Mouse (Mus musculus) liver, postnatal 0 days (tissue): ENCODE data around the gene Luzp2. TPM values are rescaled to one million over a fixed set of nuclear protein-coding genes. Genes with fewer than 3 reads are reported as not detected.
"Not testable (repeated sequence)": the region's sequence is repeated elsewhere in the genome, so short reads cannot be mapped to it uniquely, and the experiment has no call there.

Source experiments
- ATAC-seq: fragments of 200-750 bp; cut with Nextera tagmentation; 2 replicates; pipeline ENCODE4 v1.8.0; 2017; ENCODE audit warnings: mild to moderate bottlenecking, moderate library complexity
- DNase-seq: peaks from one replicate; pipeline ENCODE4 v3.0.0-alpha.2; 2016
- H3K27ac ChIP-seq: fragments of 300-500 bp; sonication (generic); 2 replicates; pipeline ENCODE4 v1.5.1; 2014; ENCODE audit warnings: antibody characterized with exemption, moderate library complexity, mild to moderate bottlenecking, low read depth
- H3K27me3 ChIP-seq: fragments of 300-500 bp; sonication (generic); 2 replicates; pipeline ENCODE4 v1.6.1; 2014; ENCODE audit warnings: low read length, control low read depth, mixed read lengths; ENCODE audit not compliant: insufficient read depth
- H3K36me3 ChIP-seq: fragments of 300-500 bp; sonication (generic); replicated peaks from 2 replicates; pipeline ENCODE4 v1.6.1; 2014; ENCODE audit warnings: mild to moderate bottlenecking, control low read depth, low read length, moderate library complexity, mixed read lengths; ENCODE audit not compliant: insufficient read depth
- H3K4me1 ChIP-seq: fragments of 300-500 bp; sonication (generic); 2 replicates; pipeline ENCODE4 v1.6.1; 2014; ENCODE audit warnings: antibody characterized with exemption, mild to moderate bottlenecking, control low read depth; ENCODE audit not compliant: insufficient read depth
- H3K4me2 ChIP-seq: fragments of 300-500 bp; sonication (generic); 2 replicates; pipeline ENCODE4 v1.6.1; 2014; ENCODE audit warnings: low read depth, mild to moderate bottlenecking, low read length, moderate library complexity, mixed read lengths
- H3K4me3 ChIP-seq: fragments of 300-500 bp; sonication (generic); 2 replicates; pipeline ENCODE4 v1.5.1; 2014; ENCODE audit warnings: low read depth, low read length
- H3K9ac ChIP-seq: fragments of 300-500 bp; sonication (generic); replicated peaks from 2 replicates; pipeline ENCODE4 v1.6.1; 2014; ENCODE audit warnings: mild to moderate bottlenecking, moderate library complexity
- H3K9me3 ChIP-seq: fragments of 300-500 bp; sonication (generic); 2 replicates; pipeline ENCODE4 v1.6.1; 2016; ENCODE audit warnings: mild to moderate bottlenecking, control low read depth, low read length, mixed read lengths
- CTCF ChIP-seq: sonication (generic); IDR thresholded peaks from 2 replicates; pipeline ENCODE4 v1.5.1; 2016; ENCODE audit warnings: antibody characterized with exemption, low read depth
- EP300 ChIP-seq: IDR thresholded peaks from 2 replicates; pipeline ENCODE4 v1.6.1; 2016; ENCODE audit warnings: antibody characterized with exemption, low read depth, mild to moderate bottlenecking
- WGBS: fragments of 180-500 bp; shearing (Covaris S2); extraction: QIAGEN DNeasy Blood & Tissue Kit; methylation state at CpG from one replicate; pipeline ENCODE4 v1.1.7; 2014; ENCODE audit not compliant: insufficient replicate concordance; 5-methylcytosine and 5-hydroxymethylcytosine counted together
- polyA plus RNA-seq: library from polyadenylated mRNA; unstranded; fragments of >200 nt; fragmentation: Nextera tagmentation; extraction: Ambion mirVana; gene quantifications from 2 replicates; pipeline ENCODE4 v1.2.1, GENCODE M21; 2015

The Luzp2 gene
- polyA plus RNA-seq, 1 experiment from 2014 or later = not detected

- WGBS = 78% methylated on average over 4 of the region's 4 CpGs
- no peaks in the 10 kb centered on the region for H3K9me3 ChIP-seq
- TF ChIP-seq CTCF = no peak
- TF ChIP-seq EP300 = no peak
- H3K36me3 ChIP-seq = no peaks in the 10 kb centered on the region
- no peak overlapping the region for H3K27ac ChIP-seq
- DNase-seq = no peak
- no peaks in the 10 kb centered on the region for H3K27me3 ChIP-seq
- no peak overlapping the region for H3K9ac ChIP-seq
- no peak overlapping the region for H3K4me3 ChIP-seq
- no peak for ATAC-seq
- no peaks in the 10 kb centered on the region for H3K4me1 ChIP-seq
- no peak overlapping the region for H3K4me2 ChIP-seq
These were observed 127.4 kb downstream of the Luzp2 start for GRCm38 (mm10) chr7:54962678-54963077.

GRCm38 (mm10) chr7:54977372-54977771 lies 142.1 kb downstream of the Luzp2 start:
- DNase-seq = no peak
- Histone ChIP-seq H3K4me2 (no peak overlapping the region), H3K27me3 (no peaks in the 10 kb centered on the region), H3K4me3 (no peak overlapping the region), H3K27ac (no peak overlapping the region), H3K36me3 (no peaks in the 10 kb centered on the region), H3K4me1 (no peaks in the 10 kb centered on the region), H3K9ac (no peak overlapping the region), H3K9me3 (no peaks in the 10 kb centered on the region)
- no peak for TF ChIP-seq CTCF
- ATAC-seq = no peak

GRCm38 (mm10) chr7:54980585-54980984 lies 145.3 kb downstream of the Luzp2 start:
- no peak overlapping the region for H3K9ac ChIP-seq
- ATAC-seq (no peak), DNase-seq (no peak)
- TF ChIP-seq CTCF (no peak), EP300 (no peak)
- H3K27ac ChIP-seq = no peak overlapping the region
- H3K4me1 ChIP-seq = no peaks in the 10 kb centered on the region
- no peak overlapping the region for H3K4me2 ChIP-seq
- H3K9me3 ChIP-seq = no peaks in the 10 kb centered on the region
- WGBS = 66% methylated on average over 4 of the region's 4 CpGs
- H3K36me3 ChIP-seq = no peaks in the 10 kb centered on the region
- no peaks in the 10 kb centered on the region for H3K27me3 ChIP-seq
- H3K4me3 ChIP-seq = no peak overlapping the region

- 60% methylated on average over 2 of the region's 2 CpGs for WGBS
- no peaks in the 10 kb centered on the region for H3K27me3 ChIP-seq
- H3K9me3 ChIP-seq = no peaks in the 10 kb centered on the region
- no peak overlapping the region for H3K4me2 ChIP-seq
- DNase-seq (no peak), ATAC-seq (no peak)
- H3K9ac ChIP-seq = no peak overlapping the region
- TF ChIP-seq EP300 = no peak
- TF ChIP-seq CTCF = no peak
- H3K4me3 ChIP-seq = no peak overlapping the region
- no peaks in the 10 kb centered on the region for H3K36me3 ChIP-seq
- no peaks in the 10 kb centered on the region for H3K4me1 ChIP-seq
- no peak overlapping the region for H3K27ac ChIP-seq
These were observed 165.1 kb downstream of the Luzp2 start for GRCm38 (mm10) chr7:55000397-55000796.

- ATAC-seq = no peak
- Histone ChIP-seq H3K9ac (no peak overlapping the region), H3K36me3 (no peaks in the 10 kb centered on the region), H3K9me3 (no peaks in the 10 kb centered on the region), H3K27ac (no peak overlapping the region), H3K4me1 (no peaks in the 10 kb centered on the region), H3K4me3 (no peak overlapping the region), H3K4me2 (no peak overlapping the region), H3K27me3 (no peaks in the 10 kb centered on the region)
- no peak for DNase-seq
- TF ChIP-seq EP300 (no peak), CTCF (no peak)
- WGBS = 63% methylated on average over 4 of the region's 4 CpGs
These were observed 174.0 kb downstream of the Luzp2 start for GRCm38 (mm10) chr7:55009173-55009771.

GRCm38 (mm10) chr7:55133850-55134249 lies 298.6 kb downstream of the Luzp2 start:
- 73% methylated on average over 2 of the region's 2 CpGs for WGBS
- H3K27ac ChIP-seq = not testable (repeated sequence)

GRCm38 (mm10) chr7:55188927-55189326 lies 353.6 kb downstream of the Luzp2 start:
- no peak for TF ChIP-seq CTCF
- TF ChIP-seq EP300 = no peak
- no peak for ATAC-seq

More at GRCm38 (mm10) chr7:55133850-55134249, 298.6 kb downstream of the Luzp2 start:
- H3K4me3 ChIP-seq, ATAC-seq, H3K4me2 ChIP-seq, H3K4me1 ChIP-seq, DNase-seq, H3K9me3 ChIP-seq, H3K27me3 ChIP-seq, H3K36me3 ChIP-seq, H3K9ac ChIP-seq: not testable (repeated sequence)

More at GRCm38 (mm10) chr7:55188927-55189326, 353.6 kb downstream of the Luzp2 start:
- H3K4me1 ChIP-seq = no peaks in the 10 kb centered on the region
- no peak overlapping the region for H3K4me2 ChIP-seq
- no peak for DNase-seq
- 83% methylated on average over 10 of the region's 10 CpGs for WGBS
- no peak overlapping the region for H3K4me3 ChIP-seq
- H3K27ac ChIP-seq = no peak overlapping the region
- H3K36me3 ChIP-seq = no peaks in the 10 kb centered on the region
- no peak overlapping the region for H3K9ac ChIP-seq
- no peaks in the 10 kb centered on the region for H3K27me3 ChIP-seq
- H3K9me3 ChIP-seq = no peaks in the 10 kb centered on the region
